Mouse (Mus musculus) hindbrain, embryonic 12.5 days (tissue): Measurements from ENCODE around the gene Gm21865. TPM values are rescaled to one million over a fixed set of nuclear protein-coding genes. Genes with fewer than 3 reads are reported as not detected.
"Not testable (repeated sequence)": the region's sequence is repeated elsewhere in the genome, so short reads cannot be mapped to it uniquely, and the experiment has no call there.

Experiments used
- ATAC-seq: fragments of 200-750 bp; cut with Nextera tagmentation; 2 replicates; pipeline ENCODE4 v1.8.0; 2017; ENCODE audit warnings: moderate TSS enrichment; ENCODE audit not compliant: low FRiP score
- H3K27ac ChIP-seq: fragments of 300-500 bp; sonication (generic); 2 replicates; pipeline ENCODE4 v1.5.1; 2016; ENCODE audit warnings: mild to moderate bottlenecking
- H3K27me3 ChIP-seq: fragments of 300-500 bp; sonication (generic); 2 replicates; pipeline ENCODE4 v1.6.1; 2016; ENCODE audit warnings: mild to moderate bottlenecking
- H3K36me3 ChIP-seq: fragments of 300-500 bp; sonication (generic); 2 replicates; pipeline ENCODE4 v1.6.1; 2016; ENCODE audit warnings: mild to moderate bottlenecking
- H3K4me1 ChIP-seq: fragments of 300-500 bp; sonication (generic); 2 replicates; pipeline ENCODE4 v1.6.1; 2016
- H3K4me2 ChIP-seq: fragments of 300-500 bp; sonication (generic); replicated peaks from 2 replicates; pipeline ENCODE4 v1.6.1; 2016; ENCODE audit warnings: mild to moderate bottlenecking
- H3K4me3 ChIP-seq: fragments of 300-500 bp; sonication (generic); 2 replicates; pipeline ENCODE4 v1.5.1; 2016; ENCODE audit warnings: mild to moderate bottlenecking
- H3K9ac ChIP-seq: fragments of 300-500 bp; sonication (generic); 2 replicates; pipeline ENCODE4 v1.6.1; 2016; ENCODE audit warnings: mild to moderate bottlenecking, moderate library complexity
- H3K9me3 ChIP-seq: fragments of 300-500 bp; sonication (generic); replicated peaks from 2 replicates; pipeline ENCODE4 v1.6.1; 2016; ENCODE audit warnings: mild to moderate bottlenecking
- WGBS: fragments of 180-500 bp; shearing (Covaris S2); methylation state at CpG from one replicate; pipeline ENCODE4 v1.1.7; 2016; 5-methylcytosine and 5-hydroxymethylcytosine counted together
- polyA plus RNA-seq: library from polyadenylated mRNA; unstranded; fragments of >200 nt; fragmentation: Nextera tagmentation; extraction: Ambion mirVana; gene quantifications from 2 replicates; pipeline ENCODE4 v1.2.1, GENCODE M21; 2016

Gene Gm21865
- polyA plus RNA-seq, result not detected in 2 replicates

- H3K27ac ChIP-seq, H3K4me3 ChIP-seq, H3K36me3 ChIP-seq, H3K4me2 ChIP-seq, H3K4me1 ChIP-seq, H3K27me3 ChIP-seq, H3K9ac ChIP-seq, ATAC-seq, H3K9me3 ChIP-seq: not testable (repeated sequence)
- WGBS, result no CpG with 5 or more reads among the region's 7 CpGs
Measured at GRCm38 (mm10) chrY:40316803-40317202, at the start of gene Gm21865. TSS of gene Gm21865 (minus strand) at chrY:40316903.

Other genes starting within 250 kb of the Gm21865 start
- not detected in 2 replicates for gene Gm21882, start 64.6 kb upstream of the Gm21865 start, polyA plus RNA-seq